ENCODE assay signal across 8 mouse cellular contexts in the genomic region with DNA sequence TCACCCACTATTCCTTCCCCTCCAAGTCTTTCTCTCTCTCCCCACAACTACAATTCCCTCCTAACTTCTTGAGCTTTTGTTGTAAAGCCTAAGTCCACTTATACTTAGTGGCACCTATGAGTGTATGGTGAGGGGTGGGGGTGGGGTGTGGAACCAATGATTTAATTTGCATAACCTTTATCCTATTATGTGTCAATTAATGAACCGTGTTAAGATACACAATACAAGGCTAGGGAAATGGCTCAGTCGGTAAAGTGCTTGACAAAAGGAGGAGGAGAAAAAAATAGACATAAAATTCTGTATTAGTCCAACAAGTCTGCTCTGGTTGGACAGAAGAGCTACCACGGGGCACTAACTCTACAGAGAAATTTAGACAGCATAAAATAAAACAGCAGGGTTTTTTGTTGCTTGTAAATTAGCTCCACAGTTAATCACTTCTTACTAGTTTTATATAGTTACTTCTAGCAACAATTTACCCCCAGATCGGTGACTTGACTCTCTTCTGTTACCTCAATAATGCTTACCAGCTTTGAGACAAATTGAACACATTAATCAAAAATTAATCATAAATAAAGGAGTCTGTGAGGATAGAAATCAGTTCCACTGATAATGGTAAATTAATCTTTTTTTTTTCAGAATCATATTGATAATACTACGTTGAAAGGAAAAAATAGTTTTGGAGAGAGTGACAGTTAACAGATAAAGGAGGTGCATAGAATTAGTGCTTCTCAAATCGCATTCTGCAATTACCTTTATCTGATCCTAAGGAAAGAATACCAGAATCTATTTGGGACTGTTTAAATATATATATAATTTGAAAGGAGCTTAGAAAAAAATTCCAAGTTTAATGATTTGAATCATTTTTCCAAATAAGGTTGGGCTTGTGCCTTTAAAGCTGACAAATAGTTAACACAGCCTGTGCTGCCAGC. TPM values are rescaled to one million over a fixed set of nuclear protein-coding genes. Genes with fewer than 3 reads are reported as not detected.
A peak's percentile ranks its signal among the peaks of the same experiment; 100 is the strongest.
DNase-seq lines count a peak whose midpoint lies in the region; ATAC-seq and TF ChIP-seq lines count a peak whose summit lies in the region.
"Had no signal": no experiment of that assay in that cellular context is flagged by ENCODE, and none has a peak within 500 bp of the region (broad histone marks: within the 10 kb centered on the region; RNA-seq: fewer than 3 reads in every experiment).

No protein-coding gene starts in this region.

- H3K4me2 ChIP-seq in lung, embryonic 15.5 days = peak overlapping the region; percentile 53
- peak overlapping the region; percentile 51 for H3K4me2 ChIP-seq in forebrain, embryonic 14.5 days (ENCODE audit: low read length)
- peak overlapping the region; percentile 43 for H3K4me2 ChIP-seq in limb, embryonic 15.5 days

- no peak overlapping the region for H3K9ac ChIP-seq in lung, embryonic 15.5 days
- H3K9ac ChIP-seq in forebrain, embryonic 14.5 days (ENCODE audit: low read length) = peak overlapping the region; percentile 63
- H3K9ac ChIP-seq in limb, embryonic 15.5 days = 0 out of 2 replicates have a peak overlapping the region, but pooled peaks have one; percentile 7

- TF ChIP-seq CTCF in small intestine, adult 2 months (IDR thresholded peaks at IDR 0.05; ENCODE audit: extremely low read depth, insufficient read length, insufficient replicate concordance, low read depth, low read length) = no peak

- H3K36me3 ChIP-seq in lung, embryonic 15.5 days = no peaks in the 10 kb centered on the region
- no peaks in the 10 kb centered on the region for H3K36me3 ChIP-seq in forebrain, embryonic 14.5 days (ENCODE audit: control insufficient read depth, insufficient read depth, low read length)
- no peaks in the 10 kb centered on the region for H3K36me3 ChIP-seq in limb, embryonic 15.5 days
- H3K36me3 ChIP-seq in small intestine, adult 2 months (ENCODE audit: control insufficient read depth, insufficient read depth, low read length) = no peaks in the 10 kb centered on the region

- no peak for TF ChIP-seq POLR2A in small intestine, adult 2 months (IDR thresholded peaks at IDR 0.05; ENCODE audit: low read depth, low read length)

- no peaks in the 10 kb centered on the region for H3K4me1 ChIP-seq in lung, embryonic 15.5 days
- peaks cover 5% of the 10 kb centered on the region; the same call in 1 of the 2 replicates for H3K4me1 ChIP-seq in forebrain, embryonic 14.5 days (ENCODE audit: control insufficient read depth, insufficient read depth, low read length)
- peaks cover 5% of the 10 kb centered on the region; the same call in 1 of the 2 replicates for H3K4me1 ChIP-seq in limb, embryonic 15.5 days
- H3K4me1 ChIP-seq in small intestine, adult 2 months (ENCODE audit: control insufficient read depth, insufficient read depth, insufficient read length, low read length) = 0 out of 2 replicates have a peak, but pooled peaks cover 2% of the 10 kb centered on the region

- WGBS in lung, embryonic 15.5 days = 55% methylated on average over 6 of the region's 6 CpGs
- WGBS in forebrain, embryonic 14.5 days = 12% methylated on average over 6 of the region's 6 CpGs
- WGBS in limb, embryonic 15.5 days = 45% methylated on average over 6 of the region's 6 CpGs
- WGBS in small intestine, adult 2 months = 45% methylated on average over 6 of the region's 6 CpGs

- H3K27me3 ChIP-seq in lung, embryonic 15.5 days = no peaks in the 10 kb centered on the region
- no peaks in the 10 kb centered on the region for H3K27me3 ChIP-seq in forebrain, embryonic 14.5 days (replicated peaks; ENCODE audit: control insufficient read depth, insufficient read depth, low read length)
- no peaks in the 10 kb centered on the region for H3K27me3 ChIP-seq in limb, embryonic 15.5 days
- no peaks in the 10 kb centered on the region for H3K27me3 ChIP-seq in small intestine, adult 2 months (ENCODE audit: control insufficient read depth, insufficient read depth, low read length)

- no peak for DNase-seq in lung, postnatal 25 days (ENCODE audit: low spot score)
- peak; percentile 1 for DNase-seq in forebrain, embryonic 14.5 days (ENCODE audit: low spot score)
- no peak for DNase-seq in adrenal gland, postnatal 14 days
- DNase-seq in cerebellum, postnatal 14 days = no peak

- ATAC-seq in lung, embryonic 15.5 days (ENCODE audit: borderline replicate concordance, extremely low read depth, low FRiP score, low TSS enrichment) = no peak
- peak; percentile 38 for ATAC-seq in forebrain, embryonic 14.5 days
- no peak for ATAC-seq in limb, embryonic 15.5 days (ENCODE audit: insufficient number of reproducible peaks, low FRiP score, low TSS enrichment, low read depth)

- no peak overlapping the region for H3K27ac ChIP-seq in lung, embryonic 15.5 days
- no peak overlapping the region for H3K27ac ChIP-seq in forebrain, embryonic 14.5 days (ENCODE audit: low read depth, low read length)
- no peak overlapping the region for H3K27ac ChIP-seq in limb, embryonic 15.5 days
- no peak overlapping the region for H3K27ac ChIP-seq in small intestine, adult 2 months (ENCODE audit: insufficient read depth, low read depth, low read length)

- no peaks in the 10 kb centered on the region for H3K9me3 ChIP-seq in lung, embryonic 15.5 days
- H3K9me3 ChIP-seq in forebrain, embryonic 14.5 days (replicated peaks; ENCODE audit: control insufficient read depth, low read length) = no peaks in the 10 kb centered on the region
- H3K9me3 ChIP-seq in limb, embryonic 15.5 days = no peaks in the 10 kb centered on the region

- peak overlapping the region; percentile 34 for H3K4me3 ChIP-seq in lung, embryonic 15.5 days
- H3K4me3 ChIP-seq in forebrain, embryonic 14.5 days (ENCODE audit: low read depth, low read length) = peak overlapping the region; percentile 37
- peak overlapping the region; percentile 34 for H3K4me3 ChIP-seq in limb, embryonic 15.5 days
- H3K4me3 ChIP-seq in small intestine, adult 2 months (ENCODE audit: low read depth, low read length) = peak overlapping the region; percentile 58

RNA-seq across cellular contexts. Expression of a gene that starts 1.4 kb away (rescaled TPM):
- 0.74 and 1.2 TPM in 2 replicates for polyA plus RNA-seq in lung, embryonic 15.5 days (2015; fragmentation: Nextera tagmentation; extraction: Ambion mirVana)
- 3.9 and 5.0 TPM in 2 replicates for polyA plus RNA-seq in forebrain, embryonic 14.5 days (2014; fragmentation: Nextera tagmentation; extraction: Ambion mirVana)
- 1.4 and 2.2 TPM in 2 replicates for polyA plus RNA-seq in limb, embryonic 15.5 days (2015; fragmentation: Nextera tagmentation; extraction: Ambion mirVana)
- polyA plus RNA-seq in small intestine, adult 2 months (2012; rRNA removed) = 0.10 TPM in 1 of 2 replicates, not detected in the other
- total RNA-seq in adrenal gland, postnatal 14 days (2021) = 13.7 and 14.6 TPM in 2 replicates

RNA-seq across cellular contexts. Expression of a gene that starts 48.6 kb away (rescaled TPM):
- polyA plus RNA-seq in lung, embryonic 15.5 days (2015; fragmentation: Nextera tagmentation; extraction: Ambion mirVana) = not detected in 2 replicates
- not detected in 2 replicates for polyA plus RNA-seq in forebrain, embryonic 14.5 days (2014; fragmentation: Nextera tagmentation; extraction: Ambion mirVana)
- not detected in 2 replicates for polyA plus RNA-seq in limb, embryonic 15.5 days (2015; fragmentation: Nextera tagmentation; extraction: Ambion mirVana)
- not detected in 2 replicates for polyA plus RNA-seq in small intestine, adult 2 months (2012; rRNA removed)
- total RNA-seq in adrenal gland, postnatal 14 days (2021) = not detected in 2 replicates
- total RNA-seq: hematopoietic stem cell, adult 5-6 weeks had no signal
